Mouse (Mus musculus): ENCODE results near the gene Aurkc. TPM values are rescaled to one million over a fixed set of nuclear protein-coding genes. Genes with fewer than 3 reads are reported as not detected.

The Aurkc gene
- total RNA-seq (2023) = not detected

GRCm38 (mm10) chr7:6995251-6995650 is at the start of gene Aurkc:
Gene Aurkc (plus strand): TSS chr7:6995300.

Other genes with a start within 250 kb of the Aurkc start
- 10 to 100 TPM; 12.0 to 15.4 TPM for gene Zfp954, start 126.2 kb downstream of the Aurkc start, total RNA-seq (2023)
- gene Zfp773, start 141.5 kb downstream of the Aurkc start, total RNA-seq (2023) = under 1 TPM; 0.51 to 0.95 TPM
- gene Zfp418, start 176.0 kb downstream of the Aurkc start, total RNA-seq (2023) = under 1 TPM; 0.29 to 0.71 TPM
- 1 to 10 TPM in 1 of 2 experiments, under 1 TPM in 1; 0.64 to 1.8 TPM for gene Zfp772, start 214.7 kb downstream of the Aurkc start, total RNA-seq (2023)